Mouse (Mus musculus): Measurements from ENCODE around the gene Arl6ip5. TPM values are rescaled to one million over a fixed set of nuclear protein-coding genes. Genes with fewer than 3 reads are reported as not detected.

Arl6ip5 gene
- 105 TPM for polyA plus RNA-seq (2014; fragmentation: Illumina TruSeq; extraction: RNeasy Lipid Tissue Mini Kit (QIAGEN cat#74804))

DNA sequence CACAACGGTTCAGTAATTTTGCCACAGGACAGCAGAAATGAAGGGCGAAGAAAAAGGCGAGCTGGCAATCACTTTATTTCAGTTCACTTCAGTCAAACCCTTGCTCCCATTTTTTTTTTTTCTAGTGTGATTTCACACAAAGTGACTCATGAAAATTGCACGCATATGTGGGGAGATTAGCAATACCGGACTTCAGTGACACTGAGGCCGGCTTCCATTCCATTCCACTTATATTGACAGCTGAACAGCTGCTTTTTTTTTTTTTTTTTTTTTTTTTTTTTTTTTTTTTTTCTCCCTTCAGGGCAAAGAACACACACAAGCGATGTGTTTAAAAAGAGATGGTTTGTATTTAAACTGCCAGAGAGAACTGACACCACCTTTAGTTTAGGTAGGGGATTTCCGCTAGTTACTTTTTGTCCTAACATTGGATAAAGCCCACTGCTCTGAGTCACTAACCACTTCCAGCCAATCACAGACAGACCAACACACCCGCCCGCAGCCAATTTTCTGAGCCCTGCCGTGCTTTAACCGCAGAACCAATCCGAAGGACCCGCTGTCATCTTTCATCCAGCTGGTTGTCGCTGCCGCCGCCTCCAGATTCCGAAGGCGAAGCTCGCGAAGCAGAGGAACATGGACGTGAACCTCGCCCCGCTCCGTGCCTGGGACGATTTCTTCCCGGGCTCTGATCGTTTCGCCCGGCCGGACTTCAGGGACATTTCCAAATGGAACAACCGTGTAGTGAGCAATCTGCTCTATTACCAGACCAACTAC is at the start of gene Arl6ip5:
Gene Arl6ip5 (plus strand): TSS at position 499 of the 771 bp plus-strand sequence.

DNA sequence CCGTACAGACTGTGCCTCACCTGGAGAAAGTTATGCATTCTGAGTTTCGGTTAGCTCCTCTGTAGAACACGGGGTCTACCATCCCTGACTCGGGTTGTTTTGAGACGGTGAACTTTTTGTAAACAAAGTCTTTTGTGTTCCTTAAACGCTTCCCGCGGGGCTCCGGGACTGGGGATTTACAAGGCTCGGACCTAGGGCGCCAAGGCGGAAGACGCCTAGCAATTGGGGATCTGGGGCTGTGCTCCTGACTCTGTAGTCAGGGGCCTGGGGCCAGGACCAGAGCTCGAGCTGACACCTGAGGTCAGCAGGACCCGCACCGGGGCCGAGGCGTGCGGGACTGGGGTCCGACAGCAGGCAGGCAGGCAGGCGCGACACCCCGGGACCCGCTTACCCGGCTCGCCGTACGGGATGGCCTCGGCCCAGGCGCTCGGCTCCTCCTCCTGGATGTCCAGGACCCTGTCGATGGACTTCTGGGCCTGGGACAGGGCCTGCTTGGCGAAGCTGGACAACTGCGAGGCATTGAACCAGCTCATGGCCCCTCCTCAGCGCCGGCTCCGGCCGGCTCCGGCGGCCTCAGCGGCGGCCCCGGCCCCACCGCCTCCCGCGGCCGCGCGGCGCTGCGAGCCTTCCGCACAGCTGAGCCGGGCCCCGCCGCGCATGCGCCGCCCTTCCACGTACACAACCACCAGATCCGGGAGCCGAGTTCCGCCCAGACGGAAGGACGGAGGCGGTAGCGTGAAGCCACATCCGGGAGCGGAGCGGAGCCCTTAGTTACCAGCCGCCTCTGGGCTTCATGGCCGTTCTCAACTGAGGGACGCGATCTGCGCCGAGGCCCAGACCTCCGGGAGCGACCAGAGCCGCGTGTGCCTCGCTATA is 31.8 kb upstream of the Arl6ip5 start, which contains the start of gene Tmf1:
Gene Tmf1 (minus strand): TSS at position 632 of the 876 bp plus-strand sequence.

DNA sequence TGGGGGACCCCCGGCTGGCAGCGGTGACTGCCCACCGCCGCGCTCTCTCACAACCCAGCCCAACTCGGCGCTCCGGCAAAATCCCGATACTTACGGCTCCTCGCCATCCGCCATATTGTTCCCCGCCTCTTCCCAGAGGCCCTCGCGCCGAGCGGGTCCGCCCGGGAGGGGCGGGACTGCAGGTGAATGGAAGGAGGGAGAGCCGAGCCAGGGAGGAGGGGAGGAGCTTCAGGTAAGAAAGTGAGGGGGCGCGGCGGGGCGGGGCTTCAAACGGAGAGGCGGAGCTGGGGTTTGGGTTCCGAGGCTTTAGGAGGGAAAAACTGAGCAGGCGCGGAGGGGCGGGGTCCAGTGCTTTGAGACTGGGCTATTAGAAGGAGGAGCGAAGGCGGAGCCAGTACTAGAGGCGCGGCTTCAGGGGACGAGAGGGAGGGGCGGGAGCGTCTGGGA is 5.0 kb upstream of the Arl6ip5 start, which contains the start of gene Uba3:
Gene Uba3 (minus strand): TSS at position 209 of the 447 bp plus-strand sequence.

DNA sequence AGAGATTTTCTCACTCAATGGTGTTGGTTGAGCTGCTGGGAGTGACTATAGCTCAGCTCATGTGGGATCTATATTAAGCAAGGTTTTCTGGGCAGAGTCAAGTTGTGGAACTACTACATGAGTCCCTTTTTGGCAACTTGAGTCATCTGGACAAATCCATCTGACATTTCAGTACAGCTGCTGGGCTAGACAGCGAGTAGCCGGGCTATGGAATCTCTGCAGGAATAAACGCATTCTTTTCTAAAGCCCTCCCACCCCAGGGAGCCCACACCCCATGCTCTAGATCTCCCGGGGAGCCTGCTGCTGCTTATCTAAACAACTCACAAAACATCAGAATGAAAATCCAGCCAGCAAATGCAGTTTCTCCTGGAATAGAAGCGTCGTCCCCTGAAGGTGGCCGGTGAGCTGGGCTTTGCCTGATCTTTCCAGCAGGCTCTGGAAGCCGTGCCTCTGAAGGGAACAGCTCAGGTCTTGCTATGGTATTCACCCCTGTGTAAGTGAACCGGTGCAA is 42.3 kb downstream of the Arl6ip5 start, which contains the start of gene Lmod3:
Gene Lmod3 (minus strand): TSS at position 49 of the 511 bp plus-strand sequence.

Other genes with a start within 250 kb of the Arl6ip5 start
- gene Fam19a4, start 150.3 kb upstream of the Arl6ip5 start, polyA plus RNA-seq (2014; fragmentation: Illumina TruSeq; extraction: RNeasy Lipid Tissue Mini Kit (QIAGEN cat#74804)) = 3.9 TPM
- gene Eogt, start 61.5 kb upstream of the Arl6ip5 start, polyA plus RNA-seq (2014; fragmentation: Illumina TruSeq; extraction: RNeasy Lipid Tissue Mini Kit (QIAGEN cat#74804)) = 23.5 TPM
- gene Tmf1, start 31.6 kb upstream of the Arl6ip5 start, polyA plus RNA-seq (2014; fragmentation: Illumina TruSeq; extraction: RNeasy Lipid Tissue Mini Kit (QIAGEN cat#74804)) = 52.0 TPM
- 204 TPM for gene Uba3, start 5.0 kb upstream of the Arl6ip5 start, polyA plus RNA-seq (2014; fragmentation: Illumina TruSeq; extraction: RNeasy Lipid Tissue Mini Kit (QIAGEN cat#74804))
- 0.20 TPM for gene Lmod3, start 42.1 kb downstream of the Arl6ip5 start, polyA plus RNA-seq (2014; fragmentation: Illumina TruSeq; extraction: RNeasy Lipid Tissue Mini Kit (QIAGEN cat#74804))

Measured in ovary, adult 10 weeks (tissue).